Mouse (Mus musculus) lung, embryonic 16.5 days (tissue): ENCODE measurements around the gene Gsdme. TPM values are rescaled to one million over a fixed set of nuclear protein-coding genes. Genes with fewer than 3 reads are reported as not detected.

ENCODE experiments used
- polyA plus RNA-seq: library from polyadenylated mRNA; unstranded; fragments of >200 nt; fragmentation: Nextera tagmentation; extraction: Ambion mirVana; gene quantifications from 2 replicates; pipeline ENCODE4 v1.2.1, GENCODE M21; 2015

Gsdme gene
- polyA plus RNA-seq, 1 experiment from 2014 or later = 32.0 TPM

Other genes starting within 250 kb of the Gsdme start
- gene Mpp6, start 153.6 kb downstream of the Gsdme start, polyA plus RNA-seq = 49.5 and 52.7 TPM in 2 replicates
- 6.4 and 6.6 TPM in 2 replicates for gene Osbpl3, start 192.3 kb upstream of the Gsdme start, polyA plus RNA-seq